Mouse (Mus musculus): ENCODE measurements around the gene Fam102a. TPM values are rescaled to one million over a fixed set of nuclear protein-coding genes. Genes with fewer than 3 reads are reported as not detected.
A peak's percentile ranks its signal among the peaks of the same experiment; 100 is the strongest.

The Fam102a gene
- polyA plus RNA-seq, 1 experiment from 2014 or later = 12.7 TPM

- peak overlapping the region; percentile 86 for H3K9ac ChIP-seq (ENCODE audit: low read length)
- no peaks in the 10 kb centered on the region for H3K27me3 ChIP-seq (ENCODE audit: control insufficient read depth, insufficient read depth, low read depth, low read length)
- H3K4me1 ChIP-seq (replicated peaks; ENCODE audit: control insufficient read depth, insufficient read depth, low read length) = peaks cover 42% of the 10 kb centered on the region
- peak; percentile 80 for ATAC-seq (ENCODE audit: low read depth)
- H3K4me3 ChIP-seq (ENCODE audit: low read length) = peak overlapping the region; percentile 68
- WGBS = 12% methylated on average over 47 of the region's 55 CpGs
- H3K27ac ChIP-seq (ENCODE audit: low read length) = peak overlapping the region; percentile 63
- H3K9me3 ChIP-seq (ENCODE audit: control insufficient read depth, low read length) = no peaks in the 10 kb centered on the region
- no peaks in the 10 kb centered on the region for H3K36me3 ChIP-seq (ENCODE audit: control insufficient read depth, insufficient read depth, low read length)
- H3K4me2 ChIP-seq (ENCODE audit: low read depth, low read length) = peak overlapping the region; percentile 94
These were observed 71.3 kb downstream of the Fam102a start for GRCm38 (mm10) chr2:32606161-32607142.

- H3K4me1 ChIP-seq (replicated peaks; ENCODE audit: control insufficient read depth, insufficient read depth, low read length) = peaks cover 35% of the 10 kb centered on the region
- H3K9ac ChIP-seq (ENCODE audit: low read length) = peak overlapping the region; percentile 86
- H3K9me3 ChIP-seq (ENCODE audit: control insufficient read depth, low read length) = no peaks in the 10 kb centered on the region
- H3K4me2 ChIP-seq (ENCODE audit: low read depth, low read length) = peak overlapping the region; percentile 94
- peak; percentile 39 for ATAC-seq (ENCODE audit: low read depth)
- H3K27ac ChIP-seq (ENCODE audit: low read length) = peak overlapping the region; percentile 63
- peak overlapping the region; percentile 68 for H3K4me3 ChIP-seq (ENCODE audit: low read length)
- no peaks in the 10 kb centered on the region for H3K36me3 ChIP-seq (ENCODE audit: control insufficient read depth, insufficient read depth, low read length)
- WGBS = 5% methylated on average over 34 of the region's 34 CpGs
- no peaks in the 10 kb centered on the region for H3K27me3 ChIP-seq (ENCODE audit: control insufficient read depth, insufficient read depth, low read depth, low read length)
These were observed 72.3 kb downstream of the Fam102a start for GRCm38 (mm10) chr2:32607262-32607947.

- H3K9ac ChIP-seq (ENCODE audit: low read length) = peak overlapping the region; percentile 50
- no peaks in the 10 kb centered on the region for H3K27me3 ChIP-seq (ENCODE audit: control insufficient read depth, insufficient read depth, low read depth, low read length)
- no peaks in the 10 kb centered on the region for H3K36me3 ChIP-seq (ENCODE audit: control insufficient read depth, insufficient read depth, low read length)
- peak overlapping the region; percentile 44 for H3K27ac ChIP-seq (ENCODE audit: low read length)
- ATAC-seq (ENCODE audit: low read depth) = peak; percentile 44
- peak overlapping the region; percentile 68 for H3K4me3 ChIP-seq (ENCODE audit: low read length)
- peak overlapping the region; percentile 94 for H3K4me2 ChIP-seq (ENCODE audit: low read depth, low read length)
- no peaks in the 10 kb centered on the region for H3K9me3 ChIP-seq (ENCODE audit: control insufficient read depth, low read length)
- H3K4me1 ChIP-seq (replicated peaks; ENCODE audit: control insufficient read depth, insufficient read depth, low read length) = peaks cover 35% of the 10 kb centered on the region
- WGBS = 6% methylated on average over 25 of the region's 25 CpGs
These were observed 73.1 kb downstream of the Fam102a start for GRCm38 (mm10) chr2:32608141-32608777.

- 0 out of 2 replicates have a peak, but pooled peaks have one; percentile 1 for ATAC-seq (ENCODE audit: low read depth)
- H3K27me3 ChIP-seq (ENCODE audit: control insufficient read depth, insufficient read depth, low read depth, low read length) = no peaks in the 10 kb centered on the region
- 54% methylated on average over 18 of the region's 18 CpGs for WGBS
- peaks cover 38% of the 10 kb centered on the region for H3K4me1 ChIP-seq (replicated peaks; ENCODE audit: control insufficient read depth, insufficient read depth, low read length)
- H3K27ac ChIP-seq (ENCODE audit: low read length) = peak overlapping the region; percentile 44
- no peaks in the 10 kb centered on the region for H3K9me3 ChIP-seq (ENCODE audit: control insufficient read depth, low read length)
- H3K9ac ChIP-seq (ENCODE audit: low read length) = peak overlapping the region; percentile 50; the same call in 1 of the 2 replicates
- H3K4me3 ChIP-seq (ENCODE audit: low read length) = peak overlapping the region; percentile 68
- H3K4me2 ChIP-seq (ENCODE audit: low read depth, low read length) = peak overlapping the region; percentile 94
- no peaks in the 10 kb centered on the region for H3K36me3 ChIP-seq (ENCODE audit: control insufficient read depth, insufficient read depth, low read length)
These were observed 73.8 kb downstream of the Fam102a start for GRCm38 (mm10) chr2:32608778-32609435.

GRCm38 (mm10) chr2:32610610-32611229, 75.6 kb downstream of the Fam102a start:
- Histone ChIP-seq H3K9ac (ENCODE audit: low read length) (peak overlapping the region; percentile 59), H3K9me3 (ENCODE audit: control insufficient read depth, low read length) (no peaks in the 10 kb centered on the region), H3K4me3 (ENCODE audit: low read length) (peak overlapping the region; percentile 53), H3K4me1 (replicated peaks; ENCODE audit: control insufficient read depth, insufficient read depth, low read length) (peaks cover 38% of the 10 kb centered on the region), H3K27me3 (ENCODE audit: control insufficient read depth, insufficient read depth, low read depth, low read length) (no peaks in the 10 kb centered on the region), H3K27ac (ENCODE audit: low read length) (peak overlapping the region; percentile 63), H3K36me3 (ENCODE audit: control insufficient read depth, insufficient read depth, low read length) (peaks cover 2% of the 10 kb centered on the region; the same call in 1 of the 2 replicates), H3K4me2 (ENCODE audit: low read depth, low read length) (peak overlapping the region; percentile 67)
- ATAC-seq (ENCODE audit: low read depth) = peak; percentile 13; the same call in 1 of the 2 replicates
- 8% methylated on average over 23 of the region's 23 CpGs for WGBS

DNA sequence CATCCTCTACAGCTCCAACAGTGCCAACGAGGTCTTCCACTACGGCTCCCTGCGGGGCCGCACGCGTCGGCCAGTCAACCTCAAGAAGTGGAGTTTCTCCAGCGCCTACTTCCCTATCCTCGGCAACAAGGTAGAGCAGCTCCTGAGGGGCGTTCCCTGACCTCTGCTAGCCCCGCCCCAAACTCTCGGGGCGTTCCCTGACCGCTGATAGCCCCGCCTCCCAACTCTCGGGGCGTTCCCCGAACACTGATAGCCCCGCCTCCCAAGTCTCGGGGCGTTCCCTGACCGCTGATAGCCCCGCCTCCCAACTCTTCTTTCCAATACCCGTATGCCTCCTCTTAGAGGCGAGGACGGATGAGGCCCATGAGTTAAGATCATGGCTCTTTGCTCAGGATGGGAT, 77.1 kb downstream of the Fam102a start:
- Histone ChIP-seq H3K36me3 (ENCODE audit: control insufficient read depth, insufficient read depth, low read length) (peaks cover 4% of the 10 kb centered on the region), H3K4me1 (replicated peaks; ENCODE audit: control insufficient read depth, insufficient read depth, low read length) (peaks cover 35% of the 10 kb centered on the region), H3K27me3 (ENCODE audit: control insufficient read depth, insufficient read depth, low read depth, low read length) (no peaks in the 10 kb centered on the region), H3K4me2 (ENCODE audit: low read depth, low read length) (no peak overlapping the region), H3K27ac (ENCODE audit: low read length) (no peak overlapping the region), H3K9ac (ENCODE audit: low read length) (no peak overlapping the region), H3K4me3 (ENCODE audit: low read length) (no peak overlapping the region), H3K9me3 (ENCODE audit: control insufficient read depth, low read length) (no peaks in the 10 kb centered on the region)
- no peak for ATAC-seq (ENCODE audit: low read depth)
- WGBS = 69% methylated on average over 26 of the region's 26 CpGs

DNA sequence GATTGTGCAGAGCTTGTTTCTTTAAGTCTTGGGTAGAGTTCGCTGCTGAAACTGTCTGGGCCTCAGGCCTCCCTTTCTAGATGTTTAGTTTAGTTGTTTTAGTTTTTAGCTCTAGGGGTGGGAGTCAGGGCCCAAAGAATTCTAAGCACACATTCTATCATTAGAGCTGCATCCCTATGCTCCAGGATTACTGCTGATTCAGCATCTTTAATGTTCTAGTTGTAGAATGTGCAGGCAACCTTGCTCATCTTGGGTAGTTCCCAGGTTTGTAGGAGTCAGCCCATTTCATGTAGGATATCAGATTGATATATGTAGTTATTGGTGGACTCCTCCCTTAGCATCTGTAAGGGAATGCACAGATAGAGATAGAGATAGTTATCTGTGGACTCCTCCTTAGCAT, 82.0 kb downstream of the Fam102a start:
- no peak overlapping the region for H3K4me2 ChIP-seq (ENCODE audit: low read depth, low read length)

GRCm38 (mm10) chr2:32617601-32618000, 82.5 kb downstream of the Fam102a start:
- H3K27ac ChIP-seq (ENCODE audit: low read length) = no peak overlapping the region
- no peak for ATAC-seq (ENCODE audit: low read depth)
- H3K36me3 ChIP-seq (ENCODE audit: control insufficient read depth, insufficient read depth, low read length) = peaks cover 10% of the 10 kb centered on the region
- H3K9ac ChIP-seq (ENCODE audit: low read length) = no peak overlapping the region
- H3K4me1 ChIP-seq (replicated peaks; ENCODE audit: control insufficient read depth, insufficient read depth, low read length) = peaks cover 39% of the 10 kb centered on the region
- no peaks in the 10 kb centered on the region for H3K9me3 ChIP-seq (ENCODE audit: control insufficient read depth, low read length)
- 90% methylated on average over 4 of the region's 4 CpGs for WGBS
- H3K4me2 ChIP-seq (ENCODE audit: low read depth, low read length) = no peak overlapping the region
- no peak overlapping the region for H3K4me3 ChIP-seq (ENCODE audit: low read length)
- H3K27me3 ChIP-seq (ENCODE audit: control insufficient read depth, insufficient read depth, low read depth, low read length) = no peaks in the 10 kb centered on the region

More for the DNA sequence above, 82.0 kb downstream of the Fam102a start:
- Histone ChIP-seq H3K27ac (ENCODE audit: low read length) (no peak overlapping the region), H3K36me3 (ENCODE audit: control insufficient read depth, insufficient read depth, low read length) (peaks cover 10% of the 10 kb centered on the region), H3K27me3 (ENCODE audit: control insufficient read depth, insufficient read depth, low read depth, low read length) (no peaks in the 10 kb centered on the region), H3K4me3 (ENCODE audit: low read length) (no peak overlapping the region), H3K9ac (ENCODE audit: low read length) (no peak overlapping the region), H3K9me3 (ENCODE audit: control insufficient read depth, low read length) (no peaks in the 10 kb centered on the region), H3K4me1 (replicated peaks; ENCODE audit: control insufficient read depth, insufficient read depth, low read length) (peaks cover 39% of the 10 kb centered on the region)
- no peak for ATAC-seq (ENCODE audit: low read depth)
- 100% methylated on average over 1 of the region's 1 CpGs for WGBS
